Mouse (Mus musculus): ENCODE data around the gene Gse1. TPM values are rescaled to one million over a fixed set of nuclear protein-coding genes. Genes with fewer than 3 reads are reported as not detected.

Gse1 gene
- polyA plus RNA-seq, 1 experiment from 2014 or later: 22.6 TPM

- H3K4me1 ChIP-seq (ENCODE audit: control insufficient read depth, insufficient read depth, low read length): peaks cover 21% of the 10 kb centered on the region
- H3K27ac ChIP-seq (ENCODE audit: low read depth, low read length): no peak overlapping the region
- 69% methylated on average over 7 of the region's 7 CpGs for WGBS
Measured at GRCm38 (mm10) chr8:120369956-120370355, 141.7 kb downstream of the Gse1 start.

GRCm38 (mm10) chr8:120370461-120370860 lies 142.2 kb downstream of the Gse1 start:
- Histone ChIP-seq H3K4me2 (ENCODE audit: low read length) (no peak overlapping the region), H3K9ac (ENCODE audit: low read length) (no peak overlapping the region), H3K27ac (ENCODE audit: low read depth, low read length) (no peak overlapping the region), H3K9me3 (replicated peaks; ENCODE audit: control insufficient read depth, low read length) (no peaks in the 10 kb centered on the region), H3K36me3 (ENCODE audit: control insufficient read depth, insufficient read depth, low read length) (no peaks in the 10 kb centered on the region), H3K4me3 (ENCODE audit: low read depth, low read length) (no peak overlapping the region), H3K27me3 (replicated peaks; ENCODE audit: control insufficient read depth, insufficient read depth, low read length) (no peaks in the 10 kb centered on the region), H3K4me1 (ENCODE audit: control insufficient read depth, insufficient read depth, low read length) (peaks cover 26% of the 10 kb centered on the region)
- DNase-seq (ENCODE audit: low spot score) (no peak), ATAC-seq (no peak)
- 64% methylated on average over 4 of the region's 4 CpGs for WGBS

More at GRCm38 (mm10) chr8:120369956-120370355, 141.7 kb downstream of the Gse1 start:
- Histone ChIP-seq H3K9ac (ENCODE audit: low read length) (no peak overlapping the region), H3K9me3 (replicated peaks; ENCODE audit: control insufficient read depth, low read length) (no peaks in the 10 kb centered on the region), H3K36me3 (ENCODE audit: control insufficient read depth, insufficient read depth, low read length) (no peaks in the 10 kb centered on the region), H3K4me2 (ENCODE audit: low read length) (no peak overlapping the region), H3K4me3 (ENCODE audit: low read depth, low read length) (no peak overlapping the region), H3K27me3 (replicated peaks; ENCODE audit: control insufficient read depth, insufficient read depth, low read length) (no peaks in the 10 kb centered on the region)
- DNase-seq (ENCODE audit: low spot score) (no peak), ATAC-seq (no peak)

- H3K4me3 ChIP-seq (ENCODE audit: low read depth, low read length): no peak overlapping the region
- 84% methylated on average over 5 of the region's 5 CpGs for WGBS
Measured at GRCm38 (mm10) chr8:120371146-120371545, 142.9 kb downstream of the Gse1 start.

GRCm38 (mm10) chr8:120371725-120372457 lies 143.6 kb downstream of the Gse1 start:
- Histone ChIP-seq H3K27me3 (replicated peaks; ENCODE audit: control insufficient read depth, insufficient read depth, low read length) (no peaks in the 10 kb centered on the region), H3K9me3 (replicated peaks; ENCODE audit: control insufficient read depth, low read length) (no peaks in the 10 kb centered on the region), H3K4me2 (ENCODE audit: low read length) (no peak overlapping the region), H3K36me3 (ENCODE audit: control insufficient read depth, insufficient read depth, low read length) (no peaks in the 10 kb centered on the region), H3K4me1 (ENCODE audit: control insufficient read depth, insufficient read depth, low read length) (peaks cover 35% of the 10 kb centered on the region), H3K4me3 (ENCODE audit: low read depth, low read length) (no peak overlapping the region), H3K9ac (ENCODE audit: low read length) (no peak overlapping the region), H3K27ac (ENCODE audit: low read depth, low read length) (no peak overlapping the region)
- no peak for ATAC-seq
- WGBS: 80% methylated on average over 8 of the region's 8 CpGs
- DNase-seq (ENCODE audit: low spot score): no peak

More at GRCm38 (mm10) chr8:120371146-120371545, 142.9 kb downstream of the Gse1 start:
- H3K9ac ChIP-seq (ENCODE audit: low read length): no peak overlapping the region
- H3K27me3 ChIP-seq (replicated peaks; ENCODE audit: control insufficient read depth, insufficient read depth, low read length): no peaks in the 10 kb centered on the region
- H3K36me3 ChIP-seq (ENCODE audit: control insufficient read depth, insufficient read depth, low read length): no peaks in the 10 kb centered on the region
- peaks cover 29% of the 10 kb centered on the region for H3K4me1 ChIP-seq (ENCODE audit: control insufficient read depth, insufficient read depth, low read length)
- no peak for DNase-seq (ENCODE audit: low spot score)
- ATAC-seq: no peak
- no peak overlapping the region for H3K4me2 ChIP-seq (ENCODE audit: low read length)
- H3K27ac ChIP-seq (ENCODE audit: low read depth, low read length): no peak overlapping the region
- H3K9me3 ChIP-seq (replicated peaks; ENCODE audit: control insufficient read depth, low read length): no peaks in the 10 kb centered on the region

- Histone ChIP-seq H3K27ac (ENCODE audit: low read depth, low read length) (no peak overlapping the region), H3K9me3 (replicated peaks; ENCODE audit: control insufficient read depth, low read length) (no peaks in the 10 kb centered on the region), H3K4me2 (ENCODE audit: low read length) (no peak overlapping the region), H3K4me3 (ENCODE audit: low read depth, low read length) (no peak overlapping the region), H3K36me3 (ENCODE audit: control insufficient read depth, insufficient read depth, low read length) (no peaks in the 10 kb centered on the region), H3K27me3 (replicated peaks; ENCODE audit: control insufficient read depth, insufficient read depth, low read length) (no peaks in the 10 kb centered on the region), H3K9ac (ENCODE audit: low read length) (no peak overlapping the region), H3K4me1 (ENCODE audit: control insufficient read depth, insufficient read depth, low read length) (peaks cover 39% of the 10 kb centered on the region)
- ATAC-seq (no peak), DNase-seq (ENCODE audit: low spot score) (no peak)
- WGBS: 86% methylated on average over 6 of the region's 6 CpGs
Measured at GRCm38 (mm10) chr8:120372684-120373083, 144.4 kb downstream of the Gse1 start.

GRCm38 (mm10) chr8:120373621-120374020 lies 145.4 kb downstream of the Gse1 start:
- Histone ChIP-seq H3K4me3 (ENCODE audit: low read depth, low read length) (no peak overlapping the region), H3K9me3 (replicated peaks; ENCODE audit: control insufficient read depth, low read length) (no peaks in the 10 kb centered on the region), H3K4me2 (ENCODE audit: low read length) (no peak overlapping the region), H3K9ac (ENCODE audit: low read length) (no peak overlapping the region; the same call in 1 of the 2 replicates), H3K4me1 (ENCODE audit: control insufficient read depth, insufficient read depth, low read length) (peaks cover 48% of the 10 kb centered on the region), H3K27ac (ENCODE audit: low read depth, low read length) (peak overlapping the region; percentile 65; the same call in 1 of the 2 replicates), H3K27me3 (replicated peaks; ENCODE audit: control insufficient read depth, insufficient read depth, low read length) (no peaks in the 10 kb centered on the region), H3K36me3 (ENCODE audit: control insufficient read depth, insufficient read depth, low read length) (no peaks in the 10 kb centered on the region)
- no peak for ATAC-seq
- 81% methylated on average over 3 of the region's 3 CpGs for WGBS
- no peak for DNase-seq (ENCODE audit: low spot score)

GRCm38 (mm10) chr8:120374070-120374469 lies 145.8 kb downstream of the Gse1 start:
- H3K4me1 ChIP-seq (ENCODE audit: control insufficient read depth, insufficient read depth, low read length): peaks cover 48% of the 10 kb centered on the region
- no peak overlapping the region; the same call in 1 of the 2 replicates for H3K9ac ChIP-seq (ENCODE audit: low read length)
- no peak overlapping the region for H3K4me2 ChIP-seq (ENCODE audit: low read length)
- ATAC-seq (no peak), DNase-seq (ENCODE audit: low spot score) (no peak)
- H3K4me3 ChIP-seq (ENCODE audit: low read depth, low read length): no peak overlapping the region
- H3K27ac ChIP-seq (ENCODE audit: low read depth, low read length): peak overlapping the region; percentile 65
- no peaks in the 10 kb centered on the region for H3K36me3 ChIP-seq (ENCODE audit: control insufficient read depth, insufficient read depth, low read length)
- H3K9me3 ChIP-seq (replicated peaks; ENCODE audit: control insufficient read depth, low read length): no peaks in the 10 kb centered on the region
- no peaks in the 10 kb centered on the region for H3K27me3 ChIP-seq (replicated peaks; ENCODE audit: control insufficient read depth, insufficient read depth, low read length)
- WGBS: 61% methylated on average over 1 of the region's 1 CpGs

GRCm38 (mm10) chr8:120374514-120374913 lies 146.3 kb downstream of the Gse1 start:
- Histone ChIP-seq H3K27ac (ENCODE audit: low read depth, low read length) (peak overlapping the region; percentile 65), H3K4me3 (ENCODE audit: low read depth, low read length) (no peak overlapping the region), H3K36me3 (ENCODE audit: control insufficient read depth, insufficient read depth, low read length) (no peaks in the 10 kb centered on the region), H3K4me1 (ENCODE audit: control insufficient read depth, insufficient read depth, low read length) (peaks cover 45% of the 10 kb centered on the region), H3K4me2 (ENCODE audit: low read length) (no peak overlapping the region), H3K27me3 (replicated peaks; ENCODE audit: control insufficient read depth, insufficient read depth, low read length) (no peaks in the 10 kb centered on the region), H3K9ac (ENCODE audit: low read length) (no peak overlapping the region), H3K9me3 (replicated peaks; ENCODE audit: control insufficient read depth, low read length) (no peaks in the 10 kb centered on the region)
- ATAC-seq: no peak
- 46% methylated on average over 9 of the region's 9 CpGs for WGBS
- no peak for DNase-seq (ENCODE audit: low spot score)

- no peaks in the 10 kb centered on the region for H3K36me3 ChIP-seq (ENCODE audit: control insufficient read depth, insufficient read depth, low read length)
- no peak overlapping the region for H3K4me3 ChIP-seq (ENCODE audit: low read depth, low read length)
- H3K4me1 ChIP-seq (ENCODE audit: control insufficient read depth, insufficient read depth, low read length): peaks cover 45% of the 10 kb centered on the region
- ATAC-seq (peak; percentile 68), DNase-seq (ENCODE audit: low spot score) (peak; percentile 79)
- 18% methylated on average over 5 of the region's 5 CpGs for WGBS
- peak overlapping the region; percentile 65; the same call in 1 of the 2 replicates for H3K27ac ChIP-seq (ENCODE audit: low read depth, low read length)
- H3K4me2 ChIP-seq (ENCODE audit: low read length): no peak overlapping the region
- H3K9ac ChIP-seq (ENCODE audit: low read length): no peak overlapping the region
- H3K9me3 ChIP-seq (replicated peaks; ENCODE audit: control insufficient read depth, low read length): no peaks in the 10 kb centered on the region
- no peaks in the 10 kb centered on the region for H3K27me3 ChIP-seq (replicated peaks; ENCODE audit: control insufficient read depth, insufficient read depth, low read length)
Measured at GRCm38 (mm10) chr8:120375170-120375569, 146.9 kb downstream of the Gse1 start.
